Mouse (Mus musculus) CH12.LX (cell line): Measurements from ENCODE around the gene Gm7257. TPM values are rescaled to one million over a fixed set of nuclear protein-coding genes. Genes with fewer than 3 reads are reported as not detected.

Source experiments
- DNase-seq: peaks from one replicate; pipeline ENCODE4 v3.0.0-alpha.2; 2013; ENCODE audit errors: extremely low read depth
- H3K27ac ChIP-seq: 2 replicates; pipeline ENCODE4 v1.5.1; 2012; ENCODE audit warnings: low read depth, mild to moderate bottlenecking, control low read depth, moderate library complexity; ENCODE audit not compliant: insufficient read depth
- H3K27me3 ChIP-seq: replicated peaks from 2 replicates; pipeline ENCODE3; 2012; ENCODE audit warnings: inconsistent platforms
- H3K36me3 ChIP-seq, 2 experiments: replicated peaks in 1 of 2; 2 replicates each; pipeline versions ENCODE3 to v1.6.1; 2012; ENCODE audit warnings: inconsistent platforms in 1 of 2, low read length in 1 of 2, mild to moderate bottlenecking in 1 of 2, mixed read lengths in 1 of 2, moderate library complexity in 1 of 2; ENCODE audit not compliant: control insufficient read depth in 1 of 2, insufficient read depth in 1 of 2
- H3K4me1 ChIP-seq, 2 experiments: 2 replicates each; pipeline ENCODE4 v1.6.1; 2012; ENCODE audit warnings: inconsistent platforms in 1 of 2, moderate library complexity in 1 of 2; ENCODE audit not compliant: insufficient read depth in 2 of 2, control insufficient read depth in 1 of 2
- H3K4me2 ChIP-seq: 2 replicates; pipeline ENCODE4 v1.6.1; 2012; ENCODE audit warnings: low read depth, mild to moderate bottlenecking, control low read depth; ENCODE audit not compliant: poor library complexity, insufficient read depth, severe bottlenecking
- H3K4me3 ChIP-seq, 3 experiments: fragments of 150-350 bp in 1 of 3; sonication (generic) in 1 of 3; replicated peaks in 1 of 3; 2 replicates each; pipeline versions ENCODE3 to v1.5.1; 2011 to 2012; ENCODE audit warnings: low read depth in 2 of 3, low read length in 2 of 3, mild to moderate bottlenecking in 2 of 3, moderate library complexity in 2 of 3, control low read depth in 1 of 3, improper control_type of control experiment in 1 of 3, inconsistent platforms in 1 of 3, mixed read lengths in 1 of 3; ENCODE audit not compliant: poor library complexity in 1 of 3
- H3K79me2 ChIP-seq: replicated peaks from 2 replicates; pipeline ENCODE4 v1.6.1; 2012; ENCODE audit warnings: mild to moderate bottlenecking, moderate library complexity; ENCODE audit not compliant: control insufficient read depth, poor library complexity, insufficient read depth, severe bottlenecking; ENCODE audit errors: extremely low read depth
- H3K9ac ChIP-seq: 2 replicates; pipeline ENCODE4 v1.6.1; 2012; ENCODE audit warnings: low read depth, mild to moderate bottlenecking, control low read depth, moderate library complexity; ENCODE audit not compliant: insufficient read depth
- H3K9me3 ChIP-seq: replicated peaks from 2 replicates; pipeline ENCODE3; 2012; ENCODE audit warnings: low read length, inconsistent platforms, mixed read lengths
- CHD1 ChIP-seq: IDR thresholded peaks from 2 replicates; pipeline ENCODE4 v1.6.1; 2012; ENCODE audit warnings: low read depth, low read length, improper control_type of control experiment, inconsistent platforms
- CHD2 ChIP-seq: IDR thresholded peaks from 2 replicates; pipeline ENCODE4 v1.6.1; 2011; ENCODE audit warnings: low read length, improper control_type of control experiment
- CTCF ChIP-seq, 2 experiments: IDR thresholded peaks in 1 of 2; conservative IDR thresholded peaks in 1 of 2; 2 replicates each; pipeline ENCODE4 v1.5.1; 2011 to 2012; ENCODE audit warnings: low read depth in 2 of 2, low read length in 2 of 2, improper control_type of control experiment in 1 of 2, inconsistent platforms in 1 of 2, mild to moderate bottlenecking in 1 of 2, moderate library complexity in 1 of 2
- E2F4 ChIP-seq: IDR thresholded peaks from 2 replicates; pipeline ENCODE4 v1.6.1; 2011; ENCODE audit warnings: low read depth, low read length, improper control_type of control experiment; ENCODE audit not compliant: insufficient replicate concordance
- ELF1 ChIP-seq: IDR thresholded peaks from 2 replicates; pipeline ENCODE4 v1.6.1; 2014; ENCODE audit warnings: low read depth, mild to moderate bottlenecking, inconsistent platforms, low read length, improper control_type of control experiment
- HCFC1 ChIP-seq: IDR thresholded peaks from 2 replicates; pipeline ENCODE4 v1.6.1; 2012; ENCODE audit warnings: low read depth, mild to moderate bottlenecking, inconsistent platforms, low read length, improper control_type of control experiment
- IRF4 ChIP-seq: IDR thresholded peaks from 2 replicates; pipeline ENCODE4 v1.6.1; 2014; ENCODE audit warnings: low read depth, mild to moderate bottlenecking, inconsistent platforms, low read length, improper control_type of control experiment
- MAX ChIP-seq: IDR thresholded peaks from 2 replicates; pipeline ENCODE4 v1.6.1; 2011; ENCODE audit warnings: low read length, improper control_type of control experiment
- MAZ ChIP-seq: IDR thresholded peaks from 2 replicates; pipeline ENCODE4 v1.6.1; 2012; ENCODE audit warnings: low read depth, mild to moderate bottlenecking, inconsistent platforms, low read length, improper control_type of control experiment, moderate library complexity
- MXI1 ChIP-seq: IDR thresholded peaks from 2 replicates; pipeline ENCODE4 v1.6.1; 2011; ENCODE audit warnings: mild to moderate bottlenecking, low read depth, low read length, improper control_type of control experiment
- MYC ChIP-seq: IDR thresholded peaks from 2 replicates; pipeline ENCODE4 v1.6.1; 2011; ENCODE audit warnings: low read depth, mild to moderate bottlenecking, improper control_type of control experiment, low read length
- NRF1 ChIP-seq: IDR thresholded peaks from 2 replicates; pipeline ENCODE4 v1.6.1; 2014; ENCODE audit warnings: low read depth, mild to moderate bottlenecking, inconsistent platforms, low read length, improper control_type of control experiment, moderate library complexity
- PAX5 ChIP-seq: IDR thresholded peaks from 2 replicates; pipeline ENCODE4 v1.6.1; 2012; ENCODE audit warnings: low read length, inconsistent platforms, mixed read lengths
- POLR2A ChIP-seq: IDR thresholded peaks from 2 replicates; pipeline ENCODE4 v1.6.1; 2011; ENCODE audit warnings: low read depth, mild to moderate bottlenecking, improper control_type of control experiment, low read length
- POLR2AphosphoS2 ChIP-seq: IDR thresholded peaks from 2 replicates; pipeline ENCODE4 v1.6.1; 2011; ENCODE audit warnings: low read depth, low read length, improper control_type of control experiment
- RAD21 ChIP-seq: IDR thresholded peaks from 2 replicates; pipeline ENCODE4 v1.6.1; 2011; ENCODE audit warnings: low read depth, mild to moderate bottlenecking, low read length, improper control_type of control experiment, moderate library complexity
- SMC3 ChIP-seq: IDR thresholded peaks from 2 replicates; pipeline ENCODE4 v1.6.1; 2011; ENCODE audit warnings: low read depth, low read length, improper control_type of control experiment
- TBP ChIP-seq: conservative IDR thresholded peaks from 2 replicates; pipeline ENCODE4 v1.6.1; 2011; ENCODE audit warnings: low read depth, low read length, improper control_type of control experiment
- TCF12 ChIP-seq: IDR thresholded peaks from 2 replicates; pipeline ENCODE4 v1.6.1; 2014; ENCODE audit warnings: low read depth, mild to moderate bottlenecking, inconsistent platforms, low read length, improper control_type of control experiment
- UBTF ChIP-seq: IDR thresholded peaks from 2 replicates; pipeline ENCODE4 v1.6.1; 2012; ENCODE audit warnings: low read depth, mild to moderate bottlenecking, inconsistent platforms, low read length, improper control_type of control experiment, moderate library complexity
- USF1 ChIP-seq: IDR thresholded peaks from 2 replicates; pipeline ENCODE4 v1.6.1; 2014; ENCODE audit warnings: low read depth, mild to moderate bottlenecking, inconsistent platforms, low read length, improper control_type of control experiment
- USF2 ChIP-seq: conservative IDR thresholded peaks from 2 replicates; pipeline ENCODE4 v1.6.1; 2011; ENCODE audit warnings: low read depth, low read length, improper control_type of control experiment
- ZC3H11A ChIP-seq: IDR thresholded peaks from 2 replicates; pipeline ENCODE4 v1.6.1; 2012; ENCODE audit warnings: low read depth, mild to moderate bottlenecking, inconsistent platforms, low read length, improper control_type of control experiment
- ZMIZ1 ChIP-seq: IDR thresholded peaks from 2 replicates; pipeline ENCODE4 v1.6.1; 2012; ENCODE audit warnings: low read depth, mild to moderate bottlenecking, inconsistent platforms, low read length, improper control_type of control experiment
- dilution Hi-C: fragments of 300-500 bp; cut with MboI; formaldehyde crosslinking; loops from 2 replicates; pipeline ENCODE4 v1.14.3; 2020; ENCODE audit warnings: low sequenced_read_pairs; ENCODE audit not compliant: extremely low pct_unique_long_range_greater_than_20kb, extremely low pct_ligation_motif_present
- in situ Hi-C: fragments of 300-500 bp; cut with MboI; formaldehyde crosslinking; loops from 3 replicates; pipeline ENCODE4 v1.14.3; 2019; ENCODE audit warnings: low sequenced_read_pairs, low pct_ligation_motif_present, low pct_unique_long_range_greater_than_20kb, mixed read lengths
- polyA plus RNA-seq: library from polyadenylated mRNA; unstranded; fragments of >175 nt; gene quantifications from 2 replicates; pipeline ENCODE4 v1.2.1, GENCODE M21; 2012; ENCODE audit warnings: low read depth; ENCODE audit not compliant: insufficient read length
- total RNA-seq, 2 experiments: library from RNA; depleted of rRNA; stranded (reverse); fragments of 300-350 nt in 1 of 2; fragments of >200 nt in 1 of 2; gene quantifications; 2 replicates each; pipeline ENCODE4 v1.2.3; 2012 to 2014

Gm7257 gene
- total and polyA plus RNA-seq, 3 experiments = not detected

- H3K27me3 ChIP-seq = peaks cover 20% of the 10 kb centered on the region
- DNase-seq = peak; percentile 11
Observed at GRCm38 (mm10) chr9:36435051-36435764, 3.5 kb downstream of the Gm7257 start.

GRCm38 (mm10) chr9:36475338-36475737, 43.7 kb downstream of the Gm7257 start, which contains the start of gene Gm9513:
TSS of gene Gm9513 (plus strand) at chr9:36475638.
- dilution Hi-C loops (no loop called here), in situ Hi-C loops (no loop called here)
- no peak for TF ChIP-seq CHD2
- TF ChIP-seq CHD1 = no peak
- no peak for TF ChIP-seq SMC3
- TF ChIP-seq TBP = no peak
- no peak for TF ChIP-seq E2F4
- TF ChIP-seq HCFC1 = no peak
- TF ChIP-seq TCF12 = no peak
- TF ChIP-seq MAX = no peak
- TF ChIP-seq USF1 = no peak
- no peak for TF ChIP-seq POLR2A
- no peak for TF ChIP-seq MYC
- no peak for TF ChIP-seq MAZ
- no peak for TF ChIP-seq IRF4
- no peak for TF ChIP-seq NRF1
- no peak for TF ChIP-seq UBTF
- TF ChIP-seq MXI1 = no peak
- no peak for TF ChIP-seq CTCF (conservative IDR thresholded peaks at IDR 0.05 in 1 of 2, IDR thresholded peaks at IDR 0.05 in 1 of 2; ENCODE audit: low read depth in 2 of 2, low read length in 2 of 2)
- TF ChIP-seq USF2 = no peak
- TF ChIP-seq ZC3H11A = no peak
- H3K4me2 ChIP-seq = no peak within 1 kb of the TSS
- H3K27me3 ChIP-seq = peaks cover 38% of the 10 kb centered on the region
- no peaks in the 10 kb centered on the region for H3K4me1 ChIP-seq
- H3K9ac ChIP-seq = no peak within 1 kb of the TSS
- no peaks in the 10 kb centered on the region for H3K9me3 ChIP-seq
- no peak within 1 kb of the TSS for H3K4me3 ChIP-seq
- H3K27ac ChIP-seq = no peak within 1 kb of the TSS
- H3K79me2 ChIP-seq = no peaks in the 10 kb centered on the region
- no peak for DNase-seq
- no peaks in the 10 kb centered on the region for H3K36me3 ChIP-seq

More at GRCm38 (mm10) chr9:36435051-36435764, 3.5 kb downstream of the Gm7257 start:
- no peak overlapping the region for H3K27ac ChIP-seq
- no peaks in the 10 kb centered on the region for H3K4me1 ChIP-seq
- in situ Hi-C loops = loop anchor here (25.0 kb wide), 1 partner anchor 277 kb away; no protein-coding TSS in a partner anchor
- dilution Hi-C loops = no loop called here
- H3K9ac ChIP-seq = no peak overlapping the region
- no peak overlapping the region for H3K4me2 ChIP-seq
- TF ChIP-seq ZMIZ1 (no peak), ELF1 (no peak), PAX5 (no peak), SMC3 (peak; percentile 25; the same call in 1 of the 2 replicates), POLR2A (no peak), POLR2AphosphoS2 (no peak), RAD21 (peak; percentile 58), MAZ (no peak), CTCF (conservative IDR thresholded peaks at IDR 0.05 in 1 of 2, IDR thresholded peaks at IDR 0.05 in 1 of 2; ENCODE audit: low read depth in 2 of 2, low read length in 2 of 2) (peak; percentile 32 to 56; a peak in 3 of 4 replicates)
- H3K79me2 ChIP-seq = no peaks in the 10 kb centered on the region
- no peaks in the 10 kb centered on the region for H3K9me3 ChIP-seq
- no peak overlapping the region for H3K4me3 ChIP-seq
- no peaks in the 10 kb centered on the region for H3K36me3 ChIP-seq
